Mouse (Mus musculus) CD4-positive, CD25-positive, alpha-beta regulatory T cell (primary cell): ENCODE measurements around the gene Pbp2. TPM values are rescaled to one million over a fixed set of nuclear protein-coding genes. Genes with fewer than 3 reads are reported as not detected.

Source experiments
- polyA plus RNA-seq: library from polyadenylated mRNA; unstranded; fragments of 100-300 nt; shearing (Covaris generic); gene quantifications from one replicate; pipeline ENCODE4 v1.2.1, GENCODE M21; 2017

The Pbp2 gene
- not detected for polyA plus RNA-seq

DNA sequence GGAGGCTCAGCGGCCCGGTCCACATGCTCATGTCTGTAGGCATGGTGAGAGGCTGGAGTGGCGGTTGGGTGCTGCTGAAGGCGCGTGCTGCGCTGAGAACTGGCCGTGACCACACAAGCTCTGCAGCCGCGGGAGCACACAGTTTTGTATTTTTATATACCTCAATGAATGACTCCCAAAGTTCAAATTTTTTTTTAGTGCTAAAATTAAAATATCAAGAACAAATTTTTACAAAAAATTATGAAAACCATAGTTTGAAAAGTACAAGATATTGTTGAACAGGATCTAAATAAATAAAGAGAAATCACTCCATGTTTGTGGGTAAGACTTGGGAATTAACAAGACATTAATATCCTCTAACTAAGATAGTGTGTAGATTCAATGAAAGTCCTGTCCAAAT is at the start of gene Pbp2:
TSS of gene Pbp2 (minus strand) at position 101 of the 400 bp plus-strand sequence.

Other genes starting within 250 kb of the Pbp2 start
- gene Gprc5a, start 244.8 kb downstream of the Pbp2 start, polyA plus RNA-seq, result 0.34 TPM
- not detected for gene Gprc5d, start 192.1 kb downstream of the Pbp2 start, polyA plus RNA-seq
- 20.5 TPM for gene Fam234b, start 112.4 kb downstream of the Pbp2 start, polyA plus RNA-seq
- gene Hebp1, start 112.4 kb downstream of the Pbp2 start, polyA plus RNA-seq, result 0.17 TPM
- not detected for gene Gsg1, start 56.1 kb downstream of the Pbp2 start, polyA plus RNA-seq
- gene Emp1, start 52.1 kb upstream of the Pbp2 start, polyA plus RNA-seq, result 1.2 TPM